Mouse (Mus musculus): ENCODE measurements around the gene Gm42791. TPM values are rescaled to one million over a fixed set of nuclear protein-coding genes. Genes with fewer than 3 reads are reported as not detected.

Gm42791 gene
- total RNA-seq, 2 experiments from 2014 or later = 14.8 to 36.1 TPM

DNA sequence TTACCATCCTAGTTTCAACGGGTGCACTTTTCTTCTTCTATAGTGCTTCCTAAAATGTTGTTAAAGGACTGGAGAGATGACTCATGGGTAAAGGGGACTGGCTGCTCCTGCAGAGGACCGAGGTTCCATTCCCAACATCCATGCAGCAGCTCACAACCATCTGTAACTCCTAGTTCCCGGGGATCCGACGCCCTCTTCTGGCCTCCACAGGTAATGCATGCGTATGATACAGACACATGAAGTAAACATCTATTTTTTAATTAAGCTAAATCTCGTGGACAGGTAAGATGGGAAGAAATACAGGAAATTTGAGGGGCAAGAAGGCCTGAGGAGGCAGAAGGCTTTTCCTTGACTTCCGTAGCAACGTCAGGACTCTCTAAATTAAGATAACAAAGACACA, 36.6 kb downstream of the Gm42791 start:
- DNase-seq (ENCODE audit: low spot score in 2 of 2) = no peak
- intact Hi-C loops (cut with DNase I) = loop anchor here (2.0 to 5.0 kb wide), 3 partner anchors 30 to 94 kb away; partner anchors contain the start of genes Gm42791 and Katnal1

GRCm38 (mm10) chr5:148956898-148957535, 37.9 kb downstream of the Gm42791 start:
- no peak for DNase-seq (ENCODE audit: low spot score in 2 of 2)
- intact Hi-C loops (cut with DNase I) = loop anchor here (5.0 kb wide), 1 partner anchor 95 kb away; no protein-coding TSS in a partner anchor

DNA sequence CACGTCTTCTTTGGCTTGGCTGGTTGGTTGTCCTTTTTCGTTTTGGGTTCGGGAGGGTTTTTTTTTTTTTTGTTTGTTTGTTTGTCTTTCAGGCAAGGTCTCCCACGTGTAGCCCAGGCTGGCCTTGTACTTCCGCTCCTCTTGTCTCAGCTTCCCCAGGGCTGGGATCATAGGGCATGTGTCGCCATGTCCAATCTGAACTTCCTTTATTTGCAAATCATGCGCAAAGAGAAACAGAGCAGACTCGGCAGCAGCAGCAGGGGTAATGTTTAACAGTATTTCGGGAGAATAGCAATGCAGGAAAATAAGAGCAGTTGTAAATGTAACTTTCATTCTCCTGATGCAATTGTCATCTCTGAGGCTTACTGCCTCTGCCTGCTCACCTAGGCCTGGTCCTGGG, 38.9 kb downstream of the Gm42791 start:
- intact Hi-C loops (cut with DNase I) = loop anchor here (5.0 kb wide), 1 partner anchor 96 kb away; no protein-coding TSS in a partner anchor
- no peak for DNase-seq (ENCODE audit: low spot score in 2 of 2)

- intact Hi-C loops (cut with DNase I) = loop anchor here (5.0 kb wide), 1 partner anchor 97 kb away; no protein-coding TSS in a partner anchor
- no peak for DNase-seq (ENCODE audit: low spot score in 2 of 2)
Measured at GRCm38 (mm10) chr5:148955575-148955974, 39.4 kb downstream of the Gm42791 start.

DNA sequence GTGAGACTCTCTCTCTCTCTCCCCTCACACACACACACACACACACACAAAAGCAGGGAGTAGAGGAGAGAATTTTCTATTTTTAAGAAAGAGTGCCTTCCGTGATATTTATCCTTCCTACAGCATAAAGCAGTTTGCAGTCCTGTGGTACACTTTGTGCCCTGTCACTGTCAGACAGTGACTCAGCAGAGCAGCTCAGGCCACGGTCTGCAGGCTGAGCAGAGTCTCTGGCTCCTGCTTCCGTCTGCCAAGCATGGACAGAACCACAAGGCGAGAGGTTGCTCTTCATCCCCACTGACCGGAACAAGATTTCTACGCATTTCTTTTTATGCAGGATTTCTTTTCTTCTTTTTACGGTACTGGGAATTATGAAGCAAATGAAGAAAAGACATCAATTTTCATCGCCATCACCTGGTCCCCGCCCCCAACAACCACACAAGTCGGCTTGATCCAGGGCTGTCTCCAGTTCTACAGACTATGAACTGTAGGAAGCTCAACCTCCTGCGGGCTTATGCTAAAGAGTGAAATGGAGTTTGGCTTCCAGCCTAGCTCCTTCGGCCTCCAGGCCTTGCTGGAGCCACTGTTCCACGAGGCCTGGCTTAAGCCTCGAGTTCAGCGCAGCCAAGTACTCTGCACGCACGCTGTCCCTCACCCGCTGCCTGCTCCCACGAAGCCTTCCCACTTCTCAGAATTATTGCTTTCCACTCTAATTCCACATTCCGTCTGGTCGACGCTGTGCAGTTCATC, 40.5 kb downstream of the Gm42791 start:
- no peak for DNase-seq (ENCODE audit: low spot score in 2 of 2)
- intact Hi-C loops (cut with DNase I) = loop anchor here (5.0 kb wide), 1 partner anchor 98 kb away; no protein-coding TSS in a partner anchor

DNA sequence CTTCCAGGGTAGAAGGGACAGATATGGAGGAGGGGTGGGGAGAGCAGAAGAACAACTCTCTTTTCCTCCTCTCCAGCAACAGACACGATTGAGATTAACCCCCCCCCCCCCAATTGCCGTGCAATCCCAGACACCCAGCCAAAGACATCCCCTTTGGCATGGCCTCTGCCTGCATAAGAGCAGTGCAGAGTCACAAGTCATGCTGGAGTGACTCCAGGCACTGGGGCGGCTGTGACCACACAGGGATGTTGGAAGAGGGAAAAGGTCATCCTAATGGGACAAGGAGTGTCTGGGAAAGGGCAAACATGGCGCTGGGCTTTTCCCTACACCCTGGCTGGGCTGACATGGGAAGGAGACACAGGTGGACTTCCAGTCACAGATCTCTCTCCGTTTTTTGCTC, 41.8 kb downstream of the Gm42791 start:
- intact Hi-C loops (cut with DNase I) = no loop called here
- no peak for DNase-seq (ENCODE audit: low spot score in 2 of 2)

- intact Hi-C loops (cut with DNase I) = no loop called here
- DNase-seq (ENCODE audit: low spot score in 2 of 2) = no peak
Measured at GRCm38 (mm10) chr5:148952419-148952818, 42.5 kb downstream of the Gm42791 start.

GRCm38 (mm10) chr5:148951360-148951759, 43.6 kb downstream of the Gm42791 start:
- DNase-seq (ENCODE audit: low spot score in 2 of 2) = no peak
- intact Hi-C loops (cut with DNase I) = no loop called here

DNA sequence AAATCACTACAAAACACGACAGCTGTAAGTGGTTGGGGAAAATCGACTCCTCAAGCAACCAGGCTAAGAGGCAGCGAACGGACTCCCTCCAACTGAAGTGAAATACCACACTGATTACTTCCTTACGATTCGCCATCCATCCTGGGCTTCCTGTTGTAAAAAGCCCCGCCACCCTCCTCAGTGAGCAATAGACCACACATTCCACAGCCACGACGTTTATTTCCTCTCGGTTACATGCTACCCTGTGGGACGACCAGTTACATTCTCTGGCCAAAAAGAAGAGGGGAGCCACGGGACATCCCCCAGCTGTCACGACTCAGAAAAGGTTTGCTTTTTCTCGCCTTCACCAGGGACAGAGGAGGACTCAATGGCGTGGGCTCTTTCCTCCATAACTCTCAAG, 44.9 kb downstream of the Gm42791 start:
- intact Hi-C loops (cut with DNase I) = no loop called here
- DNase-seq (ENCODE audit: low spot score in 2 of 2) = no peak

GRCm38 (mm10) chr5:148948577-148948976, 46.4 kb downstream of the Gm42791 start:
- intact Hi-C loops (cut with DNase I) = no loop called here
- no peak for DNase-seq (ENCODE audit: low spot score in 2 of 2)

DNA sequence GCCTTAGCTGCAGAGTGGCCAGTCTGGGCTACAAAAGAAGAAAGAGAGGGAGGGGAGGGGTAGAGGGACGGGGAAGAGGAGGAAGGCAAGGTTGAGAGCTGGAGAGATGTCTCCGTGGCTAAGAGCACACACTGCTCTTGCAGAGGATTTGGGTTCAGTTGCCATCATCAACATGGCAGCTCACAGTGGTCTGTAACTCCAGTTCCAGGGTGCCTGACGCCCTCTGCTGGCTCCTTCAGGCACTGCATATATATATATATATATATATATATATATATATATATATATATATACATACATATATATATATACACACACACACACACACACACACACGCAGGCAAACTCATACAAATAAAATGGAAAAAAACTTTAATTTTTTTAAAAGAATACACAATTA, 47.5 kb downstream of the Gm42791 start:
- no peak for DNase-seq (ENCODE audit: low spot score in 2 of 2)

DNA sequence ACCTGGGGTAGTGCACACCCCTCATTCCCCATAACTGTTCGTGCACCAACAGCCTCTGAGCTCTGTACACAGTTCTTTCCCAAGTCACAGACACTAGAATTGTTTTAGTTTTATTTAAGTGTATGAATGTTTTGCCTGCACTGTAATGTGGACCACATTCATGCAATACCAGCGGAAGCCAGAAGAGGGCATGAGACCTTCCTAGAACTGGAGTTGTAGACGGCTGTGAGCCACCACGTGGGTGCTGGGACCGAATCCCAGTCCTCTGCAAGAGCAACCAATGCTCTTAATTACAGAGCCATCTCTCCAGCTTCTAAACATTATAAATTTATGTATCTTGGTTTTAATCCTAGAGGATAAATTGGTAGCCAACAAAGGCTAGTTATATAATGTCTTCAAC, 48.2 kb downstream of the Gm42791 start:
- no peak for DNase-seq (ENCODE audit: low spot score in 2 of 2)

More for the DNA sequence above, 47.5 kb downstream of the Gm42791 start:
- intact Hi-C loops (cut with DNase I) = no loop called here

GRCm38 (mm10) chr5:148945735-148946134, 49.2 kb downstream of the Gm42791 start:
- DNase-seq (ENCODE audit: low spot score in 2 of 2) = no peak
- intact Hi-C loops (cut with DNase I) = no loop called here

More for the DNA sequence above, 48.2 kb downstream of the Gm42791 start:
- intact Hi-C loops (cut with DNase I) = no loop called here

DNA sequence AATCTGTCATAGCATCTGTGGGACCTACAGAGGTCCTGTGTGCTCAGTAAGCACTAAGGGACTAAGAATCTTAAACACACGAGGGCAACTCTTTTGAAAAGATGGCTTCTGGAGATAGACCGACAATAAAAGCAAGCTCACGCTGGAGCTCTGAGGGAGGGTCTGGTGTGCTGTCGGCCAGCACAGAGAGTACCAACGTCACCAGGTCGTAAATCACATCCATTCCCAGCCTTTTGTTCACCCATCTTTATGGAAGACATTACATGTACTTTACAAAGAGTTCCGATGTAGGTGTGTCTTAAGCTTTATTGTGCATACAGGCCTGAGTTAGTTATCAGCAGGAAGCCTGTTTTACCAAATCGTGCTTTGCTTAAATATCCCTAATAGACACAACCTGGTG, 50.9 kb downstream of the Gm42791 start:
- DNase-seq (ENCODE audit: low spot score in 2 of 2) = no peak
- intact Hi-C loops (cut with DNase I) = no loop called here

GRCm38 (mm10) chr5:148943444-148943843, 51.5 kb downstream of the Gm42791 start:
- DNase-seq (ENCODE audit: low spot score in 2 of 2) = no peak

DNA sequence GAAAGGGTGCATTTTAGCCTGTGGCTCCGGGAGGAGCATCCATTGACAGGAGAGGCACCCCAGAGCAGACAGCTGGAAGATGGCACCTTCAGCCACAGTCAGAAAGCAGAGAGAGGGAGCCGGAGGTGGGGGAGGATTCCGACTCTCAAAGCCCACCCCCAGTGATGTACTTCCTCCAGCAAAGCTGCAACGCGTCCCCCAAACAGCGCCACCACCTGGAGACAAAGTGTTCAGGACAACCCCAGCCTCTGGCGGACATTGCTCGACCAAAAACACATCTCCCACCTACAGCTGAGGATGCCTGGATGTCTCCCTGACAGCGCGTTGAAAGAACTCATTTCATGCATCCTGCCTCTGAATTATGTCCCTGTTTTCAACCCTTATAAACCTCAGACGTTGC, 52.0 kb downstream of the Gm42791 start:
- intact Hi-C loops (cut with DNase I) = no loop called here
- DNase-seq (ENCODE audit: low spot score in 2 of 2) = no peak

More at GRCm38 (mm10) chr5:148943444-148943843, 51.5 kb downstream of the Gm42791 start:
- intact Hi-C loops (cut with DNase I) = no loop called here

- DNase-seq (ENCODE audit: low spot score in 2 of 2) = no peak
- intact Hi-C loops (cut with DNase I) = no loop called here
Measured at GRCm38 (mm10) chr5:148942305-148942704, 52.6 kb downstream of the Gm42791 start.

GRCm38 (mm10) chr5:148941867-148942266, 53.1 kb downstream of the Gm42791 start:
- intact Hi-C loops (cut with DNase I) = no loop called here
- DNase-seq (ENCODE audit: low spot score in 2 of 2) = no peak

DNA sequence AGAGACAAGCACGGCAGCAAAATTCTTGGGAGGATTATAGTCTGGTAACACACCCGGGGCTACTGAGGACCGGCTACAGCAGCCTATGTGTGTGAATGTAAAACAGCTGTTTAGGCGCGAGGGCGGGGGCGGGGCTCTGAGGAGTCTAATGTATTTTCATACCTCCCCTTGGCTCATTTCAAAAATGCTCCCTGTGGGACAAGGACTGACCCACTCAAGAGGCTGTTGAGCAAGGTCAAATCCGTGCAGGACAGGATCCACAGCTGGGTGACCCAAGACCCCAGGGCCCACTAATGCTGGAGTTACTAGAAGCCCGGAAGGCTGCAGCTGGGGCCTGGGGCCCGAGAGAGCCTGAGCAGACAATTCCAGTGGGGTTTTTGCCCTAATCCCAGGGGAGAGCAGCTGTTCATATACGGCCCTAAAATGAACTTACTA, 55.0 kb downstream of the Gm42791 start:
- DNase-seq (ENCODE audit: low spot score in 2 of 2) = no peak
- intact Hi-C loops (cut with DNase I) = no loop called here

DNA sequence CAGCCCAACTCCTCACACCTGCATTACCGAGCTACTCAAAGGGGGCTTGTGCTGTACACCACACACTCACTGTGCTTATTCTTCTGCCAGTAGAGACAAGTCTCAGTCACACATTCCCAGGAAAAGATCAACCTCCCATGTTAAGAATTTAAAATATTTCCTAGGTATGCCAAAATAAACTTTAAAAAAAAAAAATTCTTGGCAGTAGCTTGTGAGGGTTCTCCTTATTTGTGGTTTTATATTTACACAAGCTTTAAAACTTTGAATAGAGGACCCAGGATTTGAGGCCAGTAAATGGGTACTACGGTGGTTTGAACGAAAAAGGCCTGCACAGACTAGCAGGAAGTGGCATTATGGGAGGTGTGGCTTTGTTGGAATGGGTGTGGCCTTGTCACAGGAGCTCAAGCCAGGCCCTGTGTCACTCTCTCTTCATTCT, 58.4 kb downstream of the Gm42791 start:
- intact Hi-C loops (cut with DNase I) = no loop called here
- no peak for DNase-seq (ENCODE audit: low spot score in 2 of 2)

DNA sequence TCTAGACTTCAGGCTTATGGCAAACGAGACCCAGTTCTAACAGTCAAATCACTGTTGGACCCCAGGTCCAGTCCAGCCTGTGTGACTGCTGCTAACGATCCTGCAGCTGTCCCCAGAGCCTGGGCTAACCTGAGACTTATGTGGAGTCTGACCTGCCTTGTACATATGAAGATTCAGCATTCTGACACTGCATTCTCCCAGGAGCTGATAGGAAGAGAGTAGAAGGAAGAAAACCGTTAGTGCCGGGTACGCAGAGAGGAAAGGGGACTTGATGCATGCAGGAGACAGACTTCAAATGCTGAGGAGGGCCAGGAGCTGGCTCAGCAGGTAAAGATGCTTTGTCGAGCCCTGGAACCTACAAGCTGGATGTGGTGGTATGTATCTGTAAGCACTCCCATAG, 59.1 kb downstream of the Gm42791 start:
- no peak for DNase-seq (ENCODE audit: low spot score in 2 of 2)
- intact Hi-C loops (cut with DNase I) = no loop called here
